Mouse (Mus musculus): ENCODE data around the gene Map3k5.

DNA sequence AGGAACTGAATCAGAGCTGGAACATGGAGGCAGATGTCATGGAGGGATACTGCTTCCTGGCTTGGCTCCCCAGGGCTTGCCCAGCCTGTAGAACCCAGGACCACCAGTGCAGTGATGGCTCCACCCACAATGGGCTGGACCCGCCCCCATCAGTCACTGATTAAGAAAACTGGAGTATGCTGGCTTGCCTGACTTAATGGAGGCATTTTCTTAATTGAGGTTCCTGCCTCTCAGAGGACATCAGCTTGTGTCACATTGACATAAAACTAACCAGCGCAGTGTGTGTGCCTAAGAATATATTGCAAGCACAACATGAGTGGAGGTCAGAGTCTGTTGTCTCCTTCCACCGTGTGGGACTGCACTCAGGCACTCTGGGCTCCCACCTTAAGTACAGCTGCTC, 158.1 kb downstream of the Map3k5 start:
- TF ChIP-seq USF1 (IDR thresholded peaks at IDR 0.05; ENCODE audit: low read depth, low read length) (no peak), RAD21 (IDR thresholded peaks at IDR 0.05; ENCODE audit: low read depth, low read length) (no peak), USF2 (IDR thresholded peaks at IDR 0.05; ENCODE audit: borderline replicate concordance in 1 of 2, insufficient read depth in 1 of 2, low read depth in 1 of 2, low read length in 2 of 2) (no peak), EP300 (IDR thresholded peaks at IDR 0.05; ENCODE audit: low read depth in 1 of 2, low read length in 2 of 2) (no peak), TCF12 (IDR thresholded peaks at IDR 0.05; ENCODE audit: low read depth, low read length) (no peak), POLR2A (IDR thresholded peaks at IDR 0.05; ENCODE audit: control insufficient read depth in 1 of 2, insufficient read depth in 1 of 2, low read depth in 1 of 2, low read length in 2 of 2, poor library complexity in 1 of 2) (no peak), POLR2AphosphoS2 (IDR thresholded peaks at IDR 0.05; ENCODE audit: low read length) (no peak)
